Mouse (Mus musculus) myocyte (in vitro differentiated cells): ENCODE measurements around the gene Sorcs2. TPM values are rescaled to one million over a fixed set of nuclear protein-coding genes. Genes with fewer than 3 reads are reported as not detected.

Source experiments
- H3K27me3 ChIP-seq: one replicate; pipeline ENCODE4 v1.6.1; 2011; ENCODE audit not compliant: control insufficient read depth, insufficient read depth, insufficient read length
- H3K36me3 ChIP-seq: one replicate; pipeline ENCODE4 v1.6.1; 2011; ENCODE audit not compliant: control insufficient read depth, insufficient read depth
- H3K4me2 ChIP-seq: one replicate; pipeline ENCODE4 v1.6.1; 2011; ENCODE audit warnings: low read depth, control low read depth
- H3K4me3 ChIP-seq: one replicate; pipeline ENCODE4 v1.5.1; 2011; ENCODE audit warnings: mild to moderate bottlenecking, control low read depth, moderate library complexity
- H3K79me2 ChIP-seq: one replicate; pipeline ENCODE4 v1.6.1; 2011; ENCODE audit not compliant: control insufficient read depth, insufficient read depth
- H3ac ChIP-seq: one replicate; pipeline ENCODE4 v1.6.1; 2011; ENCODE audit not compliant: control insufficient read depth, insufficient read length
- CEBPB ChIP-seq: IDR thresholded peaks from 2 replicates; pipeline ENCODE4 v1.6.1; 2011; ENCODE audit warnings: mild to moderate bottlenecking, moderate library complexity; ENCODE audit not compliant: poor library complexity, insufficient read depth, severe bottlenecking
- E2F4 ChIP-seq: IDR thresholded peaks from one replicate; pipeline ENCODE4 v1.6.1; 2011; ENCODE audit warnings: mild to moderate bottlenecking, control low read depth, moderate library complexity; ENCODE audit not compliant: insufficient read depth
- MAX ChIP-seq: IDR thresholded peaks from one replicate; pipeline ENCODE4 v1.6.1; 2011; ENCODE audit warnings: low read depth, mild to moderate bottlenecking, control low read depth
- MYOD1 ChIP-seq, 3 experiments: IDR thresholded peaks; one replicate each; pipeline ENCODE4 v1.6.1; 2011; ENCODE audit warnings: control low read depth in 2 of 3, low read depth in 2 of 3, mild to moderate bottlenecking in 2 of 3, moderate library complexity in 1 of 3; ENCODE audit not compliant: insufficient read length in 2 of 3, control insufficient read depth in 1 of 3
- MYOG ChIP-seq, 3 experiments: IDR thresholded peaks; one replicate each; pipeline ENCODE4 v1.6.1; 2011; ENCODE audit warnings: control low read depth in 2 of 3, low read depth in 2 of 3, mild to moderate bottlenecking in 2 of 3; ENCODE audit not compliant: insufficient read length in 2 of 3, control insufficient read depth in 1 of 3, insufficient read depth in 1 of 3
- POLR2A ChIP-seq: IDR thresholded peaks from one replicate; pipeline ENCODE4 v1.6.1; 2011; ENCODE audit warnings: low read depth, mild to moderate bottlenecking, control low read depth, moderate library complexity; ENCODE audit not compliant: insufficient read length
- POLR2AphosphoS2 ChIP-seq: IDR thresholded peaks from one replicate; pipeline ENCODE4 v1.6.1; 2011; ENCODE audit warnings: low read depth, control low read depth; ENCODE audit not compliant: insufficient read length
- REST ChIP-seq: IDR thresholded peaks from one replicate; pipeline ENCODE4 v1.6.1; 2011; ENCODE audit warnings: mild to moderate bottlenecking, control low read depth, moderate library complexity; ENCODE audit not compliant: insufficient read depth, insufficient read length
- SRF ChIP-seq: IDR thresholded peaks from one replicate; pipeline ENCODE4 v1.6.1; 2011; ENCODE audit warnings: low read depth; ENCODE audit not compliant: control insufficient read depth, insufficient read length
- TCF12 ChIP-seq: IDR thresholded peaks from one replicate; pipeline ENCODE4 v1.6.1; 2011; ENCODE audit warnings: mild to moderate bottlenecking, control low read depth; ENCODE audit not compliant: poor library complexity, insufficient read depth, severe bottlenecking
- TCF3 ChIP-seq: IDR thresholded peaks from one replicate; pipeline ENCODE4 v1.6.1; 2011; ENCODE audit warnings: low read depth, control low read depth; ENCODE audit not compliant: insufficient read length
- USF1 ChIP-seq: IDR thresholded peaks from one replicate; pipeline ENCODE4 v1.6.1; 2011; ENCODE audit warnings: low read depth, mild to moderate bottlenecking, control low read depth, moderate library complexity
- polyA plus RNA-seq: library from polyadenylated mRNA; unstranded; fragments of >200 nt; fragmentation: generic; extraction: Trizol; gene quantifications from one replicate; pipeline ENCODE4 v1.2.1, GENCODE M21; 2012; ENCODE audit warnings: missing spikeins

The Sorcs2 gene
- polyA plus RNA-seq, 1 experiment, result 58.2 TPM

GRCm38 (mm10) chr5:36182326-36182725 lies 215.6 kb downstream of the Sorcs2 start:
- H3K36me3 ChIP-seq, result no peaks in the 10 kb centered on the region

GRCm38 (mm10) chr5:36179708-36180107 lies 218.2 kb downstream of the Sorcs2 start:
- no peaks in the 10 kb centered on the region for H3K27me3 ChIP-seq
- no peak overlapping the region for H3K4me2 ChIP-seq
- no peaks in the 10 kb centered on the region for H3K79me2 ChIP-seq
- H3K4me3 ChIP-seq, result no peak overlapping the region
- H3K36me3 ChIP-seq, result no peaks in the 10 kb centered on the region
- H3ac ChIP-seq, result no peak overlapping the region
- TF ChIP-seq TCF3 (no peak), CEBPB (no peak), MYOG (IDR thresholded peaks at IDR 0.05; ENCODE audit: control insufficient read depth in 1 of 3, insufficient read depth in 1 of 3, insufficient read length in 2 of 3, low read depth in 2 of 3) (peak in 2 of 3 experiments; percentile 58 to 82), SRF (no peak), MAX (no peak), POLR2AphosphoS2 (no peak), E2F4 (no peak), POLR2A (no peak), MYOD1 (IDR thresholded peaks at IDR 0.05; ENCODE audit: control insufficient read depth in 1 of 3, insufficient read length in 2 of 3, low read depth in 2 of 3) (peak in 2 of 3 experiments; percentile 29 to 88), REST (no peak), TCF12 (no peak), USF1 (no peak)

More at GRCm38 (mm10) chr5:36182326-36182725, 215.6 kb downstream of the Sorcs2 start:
- Histone ChIP-seq H3K79me2 (no peaks in the 10 kb centered on the region), H3K4me3 (no peak overlapping the region), H3K4me2 (no peak overlapping the region), H3ac (no peak overlapping the region), H3K27me3 (no peaks in the 10 kb centered on the region)
- TF ChIP-seq SRF (no peak), CEBPB (no peak), MAX (no peak), TCF3 (no peak), POLR2A (no peak), POLR2AphosphoS2 (no peak), TCF12 (no peak), E2F4 (no peak), MYOG (IDR thresholded peaks at IDR 0.05; ENCODE audit: control insufficient read depth in 1 of 3, insufficient read depth in 1 of 3, insufficient read length in 2 of 3, low read depth in 2 of 3) (no peak)

- H3K27me3 ChIP-seq, result no peaks in the 10 kb centered on the region
- H3K4me3 ChIP-seq, result no peak overlapping the region
- H3K4me2 ChIP-seq, result no peak overlapping the region
- H3K79me2 ChIP-seq, result no peaks in the 10 kb centered on the region
- no peak overlapping the region for H3ac ChIP-seq
- H3K36me3 ChIP-seq, result no peaks in the 10 kb centered on the region
- TF ChIP-seq REST, result no peak
- peak in 1 of 3 experiments; percentile 38 for TF ChIP-seq MYOD1 (IDR thresholded peaks at IDR 0.05; ENCODE audit: control insufficient read depth in 1 of 3, insufficient read length in 2 of 3, low read depth in 2 of 3)
- peak in 1 of 3 experiments; percentile 19 for TF ChIP-seq MYOG (IDR thresholded peaks at IDR 0.05; ENCODE audit: control insufficient read depth in 1 of 3, insufficient read depth in 1 of 3, insufficient read length in 2 of 3, low read depth in 2 of 3)
- TF ChIP-seq USF1, result no peak
Measured at GRCm38 (mm10) chr5:36178785-36179184, 219.2 kb downstream of the Sorcs2 start.

- no peaks in the 10 kb centered on the region for H3K79me2 ChIP-seq
- no peak for TF ChIP-seq REST
- no peak for TF ChIP-seq MAX
- no peak for TF ChIP-seq MYOD1 (IDR thresholded peaks at IDR 0.05; ENCODE audit: control insufficient read depth in 1 of 3, insufficient read length in 2 of 3, low read depth in 2 of 3)
- TF ChIP-seq TCF3, result no peak
- TF ChIP-seq E2F4, result no peak
- no peak for TF ChIP-seq CEBPB
- no peak for TF ChIP-seq POLR2A
- TF ChIP-seq SRF, result no peak
- TF ChIP-seq MYOG (IDR thresholded peaks at IDR 0.05; ENCODE audit: control insufficient read depth in 1 of 3, insufficient read depth in 1 of 3, insufficient read length in 2 of 3, low read depth in 2 of 3), result no peak
- no peak for TF ChIP-seq TCF12
- no peak for TF ChIP-seq USF1
- no peak for TF ChIP-seq POLR2AphosphoS2
- H3ac ChIP-seq, result no peak overlapping the region
- no peaks in the 10 kb centered on the region for H3K36me3 ChIP-seq
- H3K27me3 ChIP-seq, result no peaks in the 10 kb centered on the region
- no peak overlapping the region for H3K4me2 ChIP-seq
- H3K4me3 ChIP-seq, result no peak overlapping the region
Measured at GRCm38 (mm10) chr5:36178215-36178614, 219.7 kb downstream of the Sorcs2 start.

- no peaks in the 10 kb centered on the region for H3K27me3 ChIP-seq
Measured at GRCm38 (mm10) chr5:36176873-36177272, 221.1 kb downstream of the Sorcs2 start.

More at GRCm38 (mm10) chr5:36176873-36177272, 221.1 kb downstream of the Sorcs2 start:
- TF ChIP-seq USF1 (no peak), POLR2AphosphoS2 (no peak), SRF (no peak), MYOD1 (IDR thresholded peaks at IDR 0.05; ENCODE audit: control insufficient read depth in 1 of 3, insufficient read length in 2 of 3, low read depth in 2 of 3) (no peak), REST (no peak), POLR2A (no peak), MYOG (IDR thresholded peaks at IDR 0.05; ENCODE audit: control insufficient read depth in 1 of 3, insufficient read depth in 1 of 3, insufficient read length in 2 of 3, low read depth in 2 of 3) (no peak), CEBPB (no peak), E2F4 (no peak), TCF12 (no peak), TCF3 (no peak), MAX (no peak)
- Histone ChIP-seq H3K36me3 (no peaks in the 10 kb centered on the region), H3K79me2 (no peaks in the 10 kb centered on the region), H3ac (no peak overlapping the region), H3K4me2 (no peak overlapping the region), H3K4me3 (no peak overlapping the region)
